ENCODE assay signal across 16 mouse cellular contexts in the genomic region with DNA sequence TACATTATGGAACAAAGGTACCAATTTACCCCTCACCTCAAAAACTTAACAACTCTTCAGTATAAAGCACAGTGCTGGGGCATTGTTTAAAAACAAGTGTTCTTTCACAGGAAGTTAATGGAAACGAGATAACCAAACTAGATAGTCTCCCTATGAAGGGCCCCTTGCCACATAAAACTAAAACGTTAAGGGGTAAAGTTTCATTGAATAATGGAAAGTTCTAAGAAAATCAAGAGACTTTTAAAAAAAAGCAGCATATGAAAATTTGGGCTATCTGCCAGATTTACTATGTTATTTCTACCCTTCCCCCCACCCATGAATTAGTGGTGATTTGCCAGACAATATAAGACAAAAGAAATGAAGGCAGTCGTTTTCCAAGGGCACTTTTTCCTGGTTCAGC. TPM values are rescaled to one million over a fixed set of nuclear protein-coding genes. Genes with fewer than 3 reads are reported as not detected.
A peak's percentile ranks its signal among the peaks of the same experiment; 100 is the strongest.
DNase-seq lines count a peak whose midpoint lies in the region; ATAC-seq and TF ChIP-seq lines count a peak whose summit lies in the region.
"Had no signal": no experiment of that assay in that cellular context is flagged by ENCODE, and none has a peak within 500 bp of the region (broad histone marks: within the 10 kb centered on the region; RNA-seq: fewer than 3 reads in every experiment).

No protein-coding gene starts in this region.

- no peak for TF ChIP-seq CTCF in stomach, postnatal 0 days (IDR thresholded peaks at IDR 0.05; ENCODE audit: low read depth)
- no peak for TF ChIP-seq CTCF in midbrain, postnatal 0 days (IDR thresholded peaks at IDR 0.05)

- no peak overlapping the region for H3K9ac ChIP-seq in kidney, embryonic 15.5 days
- H3K9ac ChIP-seq in stomach, embryonic 16.5 days (ENCODE audit: low read length): no peak overlapping the region
- no peak overlapping the region for H3K9ac ChIP-seq in stomach, postnatal 0 days (ENCODE audit: low read length)
- no peak overlapping the region for H3K9ac ChIP-seq in midbrain, postnatal 0 days (replicated peaks; ENCODE audit: low read length, poor library complexity, severe bottlenecking)
- H3K9ac ChIP-seq: hindbrain, embryonic 13.5 days; liver, postnatal 0 days; midbrain, embryonic 15.5 days had no signal

- no peaks in the 10 kb centered on the region for H3K36me3 ChIP-seq in kidney, embryonic 15.5 days
- no peaks in the 10 kb centered on the region for H3K36me3 ChIP-seq in stomach, embryonic 16.5 days (ENCODE audit: control insufficient read depth, insufficient read depth, low read length)
- H3K36me3 ChIP-seq in stomach, postnatal 0 days (ENCODE audit: control insufficient read depth, insufficient read depth, low read length): no peaks in the 10 kb centered on the region; the same call in 1 of the 2 replicates
- H3K36me3 ChIP-seq in midbrain, postnatal 0 days (ENCODE audit: insufficient read depth, low read length): no peaks in the 10 kb centered on the region
- H3K36me3 ChIP-seq in hindbrain, embryonic 10.5 days: no peaks in the 10 kb centered on the region
- H3K36me3 ChIP-seq: hindbrain, embryonic 13.5 days; midbrain, embryonic 15.5 days had no signal

- H3K27ac ChIP-seq in kidney, embryonic 15.5 days: 0 out of 2 replicates have a peak overlapping the region, but pooled peaks have one; percentile 28
- 0 out of 2 replicates have a peak overlapping the region, but pooled peaks have one; percentile 1 for H3K27ac ChIP-seq in stomach, embryonic 16.5 days (ENCODE audit: low read length)
- H3K27ac ChIP-seq in stomach, postnatal 0 days (replicated peaks): no peak overlapping the region
- peak overlapping the region; percentile 28; the same call in 1 of the 2 replicates for H3K27ac ChIP-seq in brown adipose tissue, adult 24 weeks (replicated peaks; ENCODE audit: low read depth, low read length)
- H3K27ac ChIP-seq in midbrain, postnatal 0 days (ENCODE audit: low read depth, low read length): no peak overlapping the region
- H3K27ac ChIP-seq in hindbrain, embryonic 10.5 days: no peak overlapping the region
- H3K27ac ChIP-seq: hindbrain, embryonic 13.5 days; midbrain, embryonic 15.5 days had no signal

- no peak overlapping the region for H3K4me2 ChIP-seq in kidney, embryonic 15.5 days
- H3K4me2 ChIP-seq in stomach, embryonic 16.5 days (ENCODE audit: low read depth, low read length): no peak overlapping the region
- no peak overlapping the region for H3K4me2 ChIP-seq in stomach, postnatal 0 days (replicated peaks; ENCODE audit: low read depth)
- H3K4me2 ChIP-seq in midbrain, postnatal 0 days (ENCODE audit: low read depth, low read length, poor library complexity, severe bottlenecking): no peak overlapping the region
- H3K4me2 ChIP-seq: hindbrain, embryonic 13.5 days; midbrain, embryonic 15.5 days had no signal

- DNase-seq in kidney, postnatal 25 days: no peak
- DNase-seq in stomach, postnatal 0 days (ENCODE audit: low spot score): no peak
- no peak for DNase-seq in midbrain, postnatal 0 days (ENCODE audit: low spot score)
- DNase-seq in hindbrain, embryonic 10.5 days (ENCODE audit: low spot score): no peak
- DNase-seq: adrenal gland, postnatal 10 days; cerebellum, adult 8-10 months; gastrocnemius, postnatal 36 days; liver; liver, postnatal 0 days; thymus, adult 2 months had no signal

- H3K4me3 ChIP-seq in kidney, embryonic 15.5 days (replicated peaks): no peak overlapping the region
- H3K4me3 ChIP-seq in stomach, embryonic 16.5 days (replicated peaks; ENCODE audit: low read length): no peak overlapping the region
- H3K4me3 ChIP-seq in stomach, postnatal 0 days (ENCODE audit: low read depth, low read length): no peak overlapping the region
- no peak overlapping the region for H3K4me3 ChIP-seq in brown adipose tissue, adult 24 weeks (ENCODE audit: insufficient read depth, low read depth, low read length)
- no peak overlapping the region for H3K4me3 ChIP-seq in midbrain, postnatal 0 days (ENCODE audit: low read depth, low read length)
- H3K4me3 ChIP-seq in hindbrain, embryonic 10.5 days: no peak overlapping the region
- H3K4me3 ChIP-seq: hindbrain, embryonic 13.5 days; midbrain, embryonic 15.5 days had no signal

- 19% methylated on average over 3 of the region's 3 CpGs for WGBS in kidney, embryonic 15.5 days
- WGBS in stomach, embryonic 16.5 days: 32% methylated on average over 3 of the region's 3 CpGs
- 22% methylated on average over 3 of the region's 3 CpGs for WGBS in stomach, postnatal 0 days
- WGBS in midbrain, postnatal 0 days: 74% methylated on average over 3 of the region's 3 CpGs
- WGBS in hindbrain, embryonic 10.5 days: 75% methylated on average over 3 of the region's 3 CpGs

- H3K27me3 ChIP-seq in kidney, embryonic 15.5 days: no peaks in the 10 kb centered on the region
- H3K27me3 ChIP-seq in stomach, embryonic 16.5 days (ENCODE audit: control insufficient read depth, insufficient read depth, low read length): no peaks in the 10 kb centered on the region
- no peaks in the 10 kb centered on the region for H3K27me3 ChIP-seq in stomach, postnatal 0 days (ENCODE audit: control insufficient read depth, insufficient read depth, low read length)
- no peaks in the 10 kb centered on the region for H3K27me3 ChIP-seq in midbrain, postnatal 0 days (ENCODE audit: insufficient read depth, low read length)
- no peaks in the 10 kb centered on the region for H3K27me3 ChIP-seq in hindbrain, embryonic 10.5 days (ENCODE audit: insufficient read depth, poor library complexity, severe bottlenecking)
- H3K27me3 ChIP-seq: hindbrain, embryonic 13.5 days; midbrain, embryonic 15.5 days had no signal

- H3K4me1 ChIP-seq in kidney, embryonic 15.5 days: 0 out of 2 replicates have a peak, but pooled peaks cover 7% of the 10 kb centered on the region
- no peaks in the 10 kb centered on the region for H3K4me1 ChIP-seq in stomach, embryonic 16.5 days (ENCODE audit: control insufficient read depth, insufficient read depth, low read length)
- no peaks in the 10 kb centered on the region for H3K4me1 ChIP-seq in stomach, postnatal 0 days (replicated peaks; ENCODE audit: control insufficient read depth, insufficient read depth)
- H3K4me1 ChIP-seq in brown adipose tissue, adult 24 weeks (ENCODE audit: control insufficient read depth, insufficient read depth, insufficient read length, low read length): peaks cover 20% of the 10 kb centered on the region
- no peaks in the 10 kb centered on the region for H3K4me1 ChIP-seq in midbrain, postnatal 0 days (ENCODE audit: insufficient read depth, low read length)
- H3K4me1 ChIP-seq in hindbrain, embryonic 10.5 days (replicated peaks): no peaks in the 10 kb centered on the region
- H3K4me1 ChIP-seq: hindbrain, embryonic 13.5 days; midbrain, embryonic 15.5 days had no signal

- no peaks in the 10 kb centered on the region for H3K9me3 ChIP-seq in kidney, embryonic 15.5 days (replicated peaks)
- H3K9me3 ChIP-seq in stomach, embryonic 16.5 days (replicated peaks; ENCODE audit: control insufficient read depth, low read length): no peaks in the 10 kb centered on the region
- no peaks in the 10 kb centered on the region for H3K9me3 ChIP-seq in stomach, postnatal 0 days (ENCODE audit: control insufficient read depth, low read length)
- no peaks in the 10 kb centered on the region for H3K9me3 ChIP-seq in midbrain, postnatal 0 days (ENCODE audit: low read length)
- no peaks in the 10 kb centered on the region for H3K9me3 ChIP-seq in hindbrain, embryonic 10.5 days
- H3K9me3 ChIP-seq: hindbrain, embryonic 13.5 days; midbrain, embryonic 15.5 days had no signal

- ATAC-seq in kidney, embryonic 15.5 days (replicated peaks; ENCODE audit: low FRiP score): no peak
- ATAC-seq in stomach, embryonic 16.5 days (ENCODE audit: insufficient read depth, low FRiP score): no peak
- ATAC-seq in stomach, postnatal 0 days (ENCODE audit: low FRiP score, low TSS enrichment): no peak
- no peak for ATAC-seq in midbrain, postnatal 0 days (ENCODE audit: low FRiP score)
- ATAC-seq: intestine, postnatal 0 days; liver, postnatal 0 days; midbrain, embryonic 15.5 days had no signal

- TF ChIP-seq EP300 in stomach, postnatal 0 days (optimal IDR thresholded peaks at IDR 0.05): no peak

RNA-seq across cellular contexts. Expression of a gene that starts 21.5 kb away (rescaled TPM):
- polyA plus RNA-seq in kidney, embryonic 15.5 days (2015; fragmentation: Nextera tagmentation; extraction: Ambion mirVana): 60.8 and 61.0 TPM in 2 replicates
- 35.3 and 39.5 TPM in 2 replicates for polyA plus RNA-seq in stomach, embryonic 16.5 days (2015; fragmentation: Nextera tagmentation; extraction: Ambion mirVana)
- polyA plus RNA-seq in stomach, postnatal 0 days (2015; fragmentation: Nextera tagmentation; extraction: Ambion mirVana): 24.5 and 26.5 TPM in 2 replicates
- 10.9 and 13.6 TPM in 2 replicates for polyA plus RNA-seq in brown adipose tissue, adult 24 weeks (2012; ENCODE audit: insufficient read depth, insufficient read length, missing spikeins)
- 14.7 and 23.9 TPM in 2 replicates for total RNA-seq in midbrain, postnatal 0 days (2014; rRNA removed)
- 41.3 and 43.4 TPM in 2 replicates for polyA plus RNA-seq in midbrain, postnatal 0 days (2015; fragmentation: Nextera tagmentation; extraction: Ambion mirVana)
- 55.5 and 61.7 TPM in 2 replicates for polyA plus RNA-seq in hindbrain, embryonic 10.5 days (2016; fragmentation: Nextera tagmentation; extraction: Ambion mirVana)

Comparison
In these comparisons a context has a peak if more than half of its experiments do, and no peak if none do; other contexts are left out.
1. H3K27ac ChIP-seq: peak in kidney, embryonic 15.5 days (single experiment), stomach, embryonic 16.5 days (single experiment) and brown adipose tissue, adult 24 weeks (single experiment); none in stomach, postnatal 0 days (single experiment), midbrain, postnatal 0 days (single experiment) and hindbrain, embryonic 10.5 days (single experiment).